Mouse (Mus musculus): ENCODE data around the gene Tgfb2. TPM values are rescaled to one million over a fixed set of nuclear protein-coding genes. Genes with fewer than 3 reads are reported as not detected.

Tgfb2 gene
- polyA plus RNA-seq, 1 experiment from 2014 or later, result 17.2 TPM

GRCm38 (mm10) chr1:186705203-186705914, 430 bp downstream of the Tgfb2 start:
- H3K36me3 ChIP-seq (ENCODE audit: control insufficient read depth, insufficient read depth, low read length), result no peaks in the 10 kb centered on the region
- H3K9me3 ChIP-seq (ENCODE audit: control insufficient read depth, low read length), result no peaks in the 10 kb centered on the region
- H3K9ac ChIP-seq (ENCODE audit: low read length), result peak overlapping the region; percentile 69
- WGBS, result under 1% methylated on average over 48 of the region's 65 CpGs
- peaks cover 2% of the 10 kb centered on the region; the same call in 1 of the 2 replicates for H3K27me3 ChIP-seq (ENCODE audit: control insufficient read depth, insufficient read depth, low read length)
- peak overlapping the region; percentile 62 for H3K4me3 ChIP-seq (ENCODE audit: low read depth, low read length)
- peak overlapping the region; percentile 90 for H3K4me2 ChIP-seq (ENCODE audit: low read depth, low read length, severe bottlenecking)
- no peaks in the 10 kb centered on the region for H3K4me1 ChIP-seq (replicated peaks; ENCODE audit: control insufficient read depth, insufficient read depth, low read length)
- ATAC-seq (replicated peaks; ENCODE audit: low FRiP score), result peak; percentile 79
- H3K27ac ChIP-seq (ENCODE audit: low read depth, low read length), result peak overlapping the region; percentile 34; the same call in 1 of the 2 replicates
- DNase-seq (ENCODE audit: low spot score), result peak; percentile 80

GRCm38 (mm10) chr1:186703980-186704701, 1.6 kb downstream of the Tgfb2 start:
- Histone ChIP-seq H3K9ac (ENCODE audit: low read length) (peak overlapping the region; percentile 69), H3K4me1 (replicated peaks; ENCODE audit: control insufficient read depth, insufficient read depth, low read length) (no peaks in the 10 kb centered on the region), H3K27me3 (ENCODE audit: control insufficient read depth, insufficient read depth, low read length) (peaks cover 2% of the 10 kb centered on the region; the same call in 1 of the 2 replicates), H3K4me2 (ENCODE audit: low read depth, low read length, severe bottlenecking) (peak overlapping the region; percentile 90), H3K9me3 (ENCODE audit: control insufficient read depth, low read length) (no peaks in the 10 kb centered on the region), H3K36me3 (ENCODE audit: control insufficient read depth, insufficient read depth, low read length) (no peaks in the 10 kb centered on the region), H3K4me3 (ENCODE audit: low read depth, low read length) (peak overlapping the region; percentile 62), H3K27ac (ENCODE audit: low read depth, low read length) (no peak overlapping the region)
- WGBS, result under 1% methylated on average over 36 of the region's 36 CpGs
- 0 out of 2 replicates have a peak, but pooled peaks have one; percentile 8 for ATAC-seq (replicated peaks; ENCODE audit: low FRiP score)
- peak; percentile 76 for DNase-seq (ENCODE audit: low spot score)

- Histone ChIP-seq H3K4me3 (ENCODE audit: low read depth, low read length) (peak overlapping the region; percentile 62), H3K4me2 (ENCODE audit: low read depth, low read length, severe bottlenecking) (peak overlapping the region; percentile 90), H3K27me3 (ENCODE audit: control insufficient read depth, insufficient read depth, low read length) (peaks cover 2% of the 10 kb centered on the region; the same call in 1 of the 2 replicates), H3K36me3 (ENCODE audit: control insufficient read depth, insufficient read depth, low read length) (no peaks in the 10 kb centered on the region), H3K27ac (ENCODE audit: low read depth, low read length) (no peak overlapping the region), H3K4me1 (replicated peaks; ENCODE audit: control insufficient read depth, insufficient read depth, low read length) (no peaks in the 10 kb centered on the region), H3K9ac (ENCODE audit: low read length) (peak overlapping the region; percentile 69), H3K9me3 (ENCODE audit: control insufficient read depth, low read length) (no peaks in the 10 kb centered on the region)
- WGBS, result 1% methylated on average over 15 of the region's 15 CpGs
- DNase-seq (ENCODE audit: low spot score), result no peak
- no peak for ATAC-seq (replicated peaks; ENCODE audit: low FRiP score)
These were observed 2.4 kb downstream of the Tgfb2 start for GRCm38 (mm10) chr1:186703256-186703979.

GRCm38 (mm10) chr1:186702391-186703255, 3.2 kb downstream of the Tgfb2 start:
- H3K4me2 ChIP-seq (ENCODE audit: low read depth, low read length, severe bottlenecking), result peak overlapping the region; percentile 90; the same call in 1 of the 2 replicates
- no peak overlapping the region for H3K27ac ChIP-seq (ENCODE audit: low read depth, low read length)
- peaks cover 2% of the 10 kb centered on the region; the same call in 1 of the 2 replicates for H3K27me3 ChIP-seq (ENCODE audit: control insufficient read depth, insufficient read depth, low read length)
- H3K36me3 ChIP-seq (ENCODE audit: control insufficient read depth, insufficient read depth, low read length), result no peaks in the 10 kb centered on the region
- ATAC-seq (replicated peaks; ENCODE audit: low FRiP score) (no peak), DNase-seq (ENCODE audit: low spot score) (no peak)
- H3K4me3 ChIP-seq (ENCODE audit: low read depth, low read length), result peak overlapping the region; percentile 62
- H3K9ac ChIP-seq (ENCODE audit: low read length), result no peak overlapping the region
- WGBS, result 25% methylated on average over 15 of the region's 15 CpGs
- no peaks in the 10 kb centered on the region for H3K4me1 ChIP-seq (replicated peaks; ENCODE audit: control insufficient read depth, insufficient read depth, low read length)
- H3K9me3 ChIP-seq (ENCODE audit: control insufficient read depth, low read length), result no peaks in the 10 kb centered on the region

GRCm38 (mm10) chr1:186701206-186701905, 4.4 kb downstream of the Tgfb2 start:
- no peaks in the 10 kb centered on the region for H3K36me3 ChIP-seq (ENCODE audit: control insufficient read depth, insufficient read depth, low read length)
- no peak for ATAC-seq (replicated peaks; ENCODE audit: low FRiP score)
- no peak overlapping the region for H3K27ac ChIP-seq (ENCODE audit: low read depth, low read length)
- DNase-seq (ENCODE audit: low spot score), result no peak
- WGBS, result 69% methylated on average over 8 of the region's 8 CpGs
- H3K9me3 ChIP-seq (ENCODE audit: control insufficient read depth, low read length), result no peaks in the 10 kb centered on the region
- no peak overlapping the region for H3K4me2 ChIP-seq (ENCODE audit: low read depth, low read length, severe bottlenecking)
- peaks cover 2% of the 10 kb centered on the region; the same call in 1 of the 2 replicates for H3K27me3 ChIP-seq (ENCODE audit: control insufficient read depth, insufficient read depth, low read length)
- H3K9ac ChIP-seq (ENCODE audit: low read length), result no peak overlapping the region
- H3K4me3 ChIP-seq (ENCODE audit: low read depth, low read length), result no peak overlapping the region
- H3K4me1 ChIP-seq (replicated peaks; ENCODE audit: control insufficient read depth, insufficient read depth, low read length), result no peaks in the 10 kb centered on the region

GRCm38 (mm10) chr1:186700496-186700895, 5.3 kb downstream of the Tgfb2 start:
- no peak overlapping the region for H3K9ac ChIP-seq (ENCODE audit: low read length)
- no peaks in the 10 kb centered on the region for H3K36me3 ChIP-seq (ENCODE audit: control insufficient read depth, insufficient read depth, low read length)
- 90% methylated on average over 3 of the region's 3 CpGs for WGBS
- H3K4me3 ChIP-seq (ENCODE audit: low read depth, low read length), result no peak overlapping the region
- no peaks in the 10 kb centered on the region for H3K4me1 ChIP-seq (replicated peaks; ENCODE audit: control insufficient read depth, insufficient read depth, low read length)
- no peak for ATAC-seq (replicated peaks; ENCODE audit: low FRiP score)
- H3K4me2 ChIP-seq (ENCODE audit: low read depth, low read length, severe bottlenecking), result no peak overlapping the region
- no peaks in the 10 kb centered on the region for H3K9me3 ChIP-seq (ENCODE audit: control insufficient read depth, low read length)
- H3K27ac ChIP-seq (ENCODE audit: low read depth, low read length), result no peak overlapping the region
- H3K27me3 ChIP-seq (ENCODE audit: control insufficient read depth, insufficient read depth, low read length), result peaks cover 2% of the 10 kb centered on the region; the same call in 1 of the 2 replicates
- DNase-seq (ENCODE audit: low spot score), result no peak

- no peak overlapping the region for H3K4me2 ChIP-seq (ENCODE audit: low read depth, low read length, severe bottlenecking)
- H3K36me3 ChIP-seq (ENCODE audit: control insufficient read depth, insufficient read depth, low read length), result no peaks in the 10 kb centered on the region
- no peak overlapping the region for H3K4me3 ChIP-seq (ENCODE audit: low read depth, low read length)
- 81% methylated on average over 15 of the region's 15 CpGs for WGBS
- H3K4me1 ChIP-seq (replicated peaks; ENCODE audit: control insufficient read depth, insufficient read depth, low read length), result no peaks in the 10 kb centered on the region
- H3K9me3 ChIP-seq (ENCODE audit: control insufficient read depth, low read length), result no peaks in the 10 kb centered on the region
- H3K27ac ChIP-seq (ENCODE audit: low read depth, low read length), result no peak overlapping the region
- DNase-seq (ENCODE audit: low spot score) (no peak), ATAC-seq (replicated peaks; ENCODE audit: low FRiP score) (no peak)
- peaks cover 2% of the 10 kb centered on the region; the same call in 1 of the 2 replicates for H3K27me3 ChIP-seq (ENCODE audit: control insufficient read depth, insufficient read depth, low read length)
- no peak overlapping the region for H3K9ac ChIP-seq (ENCODE audit: low read length)
These were observed 7.0 kb downstream of the Tgfb2 start for GRCm38 (mm10) chr1:186698583-186699338.

All from forebrain, embryonic 11.5 days (tissue).